Mouse (Mus musculus) thymus, postnatal 14 days (tissue): ENCODE results near the gene Tnfrsf17.
"Not testable (repeated sequence)": the region's sequence is repeated elsewhere in the genome, so short reads cannot be mapped to it uniquely, and the experiment has no call there.

Source experiments
- DNase-seq: peaks from one replicate; pipeline ENCODE4 v3.0.0; 2021

Tnfrsf17 gene

DNA sequence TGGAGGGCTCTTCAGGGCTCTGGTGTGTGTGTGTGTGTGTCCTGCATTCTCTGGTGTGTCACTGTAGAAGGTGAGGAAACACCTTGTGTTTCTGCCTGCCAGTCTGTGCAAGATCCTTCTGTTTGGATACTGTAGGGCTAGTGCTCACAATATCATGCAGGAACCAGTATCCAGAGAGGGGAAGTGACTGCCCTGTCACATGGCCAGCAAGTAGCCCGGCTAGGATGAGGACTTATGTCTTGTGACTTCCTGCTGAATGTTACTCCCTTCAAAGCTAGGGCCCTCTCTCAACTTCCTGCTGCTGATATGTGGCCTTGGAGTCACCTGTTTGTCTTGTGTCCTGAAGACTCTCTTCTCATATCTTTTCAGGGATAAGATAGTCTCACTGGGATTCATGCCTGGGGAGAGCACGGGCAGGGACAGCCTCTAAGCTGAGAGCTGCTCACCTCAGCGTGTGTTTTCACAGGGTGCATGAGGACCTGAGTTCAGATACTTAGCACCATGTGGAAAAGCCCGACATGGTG, 29.7 kb downstream of the Tnfrsf17 start:
- DNase-seq, result no peak

DNA sequence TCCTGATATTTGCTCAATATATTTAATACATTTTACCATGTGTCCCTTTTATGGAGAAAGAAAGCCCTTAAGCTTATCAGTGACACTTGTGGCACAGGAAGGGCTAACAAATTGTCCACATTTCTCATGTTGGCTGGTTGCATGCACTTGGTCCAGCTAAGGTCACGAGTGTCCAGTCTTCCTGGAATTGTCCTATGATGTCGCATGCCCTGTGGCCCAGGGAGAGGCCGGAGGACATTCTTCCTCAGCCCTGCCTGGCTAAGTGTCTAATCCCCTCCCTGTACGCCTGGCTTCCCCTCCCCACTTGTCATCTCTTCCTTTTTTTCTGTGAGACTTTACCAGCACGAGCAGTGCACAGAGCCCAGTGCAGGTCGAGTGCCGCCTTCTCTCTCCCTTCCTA, 38.3 kb downstream of the Tnfrsf17 start:
- DNase-seq, result no peak

- DNase-seq, result no peak
Measured at GRCm38 (mm10) chr16:11359173-11359572, 45.6 kb downstream of the Tnfrsf17 start.

GRCm38 (mm10) chr16:11359919-11360318, 46.3 kb downstream of the Tnfrsf17 start:
- no peak for DNase-seq

DNA sequence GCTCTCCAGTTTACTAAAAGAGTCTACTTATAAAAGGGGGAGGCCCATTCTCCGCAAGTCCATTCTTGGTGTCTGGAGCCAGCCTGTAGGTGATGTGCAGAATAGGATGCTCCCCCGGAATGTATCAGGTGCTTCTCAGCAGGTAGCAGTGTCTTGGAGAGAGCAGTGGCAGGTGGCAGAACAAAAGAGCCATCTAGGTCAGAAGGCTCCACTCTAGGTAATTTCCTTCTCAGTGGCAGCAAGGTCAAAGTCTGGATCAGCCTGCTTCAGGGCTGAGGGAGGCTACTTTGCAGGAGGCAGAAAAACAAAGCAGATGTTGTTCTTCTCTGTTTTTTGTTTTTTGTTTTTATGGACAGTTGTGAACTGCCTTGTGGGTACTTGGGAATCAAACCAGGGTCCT, 47.0 kb downstream of the Tnfrsf17 start:
- DNase-seq, result not testable (repeated sequence)

DNA sequence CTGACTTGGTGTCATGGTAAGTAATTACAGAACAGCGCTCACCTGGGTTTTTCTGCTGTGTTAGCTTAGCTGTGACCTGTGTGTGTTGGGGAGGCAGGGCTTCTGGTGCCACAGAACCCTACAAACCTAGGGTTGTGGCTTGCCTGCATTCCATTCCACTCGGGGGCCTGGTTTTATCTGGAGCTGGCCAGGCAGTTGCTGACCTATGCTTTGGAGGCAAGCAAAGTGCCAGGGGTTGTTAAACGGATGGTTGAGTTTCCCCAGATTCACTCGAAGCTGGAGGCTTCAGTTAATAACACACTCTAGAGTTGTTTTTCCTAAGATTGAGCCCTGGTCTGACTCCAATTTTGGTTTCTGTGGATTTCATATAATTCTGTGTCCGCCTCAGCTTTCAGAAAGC, 52.0 kb downstream of the Tnfrsf17 start:
- no peak for DNase-seq

- no peak for DNase-seq
Measured at GRCm38 (mm10) chr16:11366851-11367250, 53.2 kb downstream of the Tnfrsf17 start.

DNA sequence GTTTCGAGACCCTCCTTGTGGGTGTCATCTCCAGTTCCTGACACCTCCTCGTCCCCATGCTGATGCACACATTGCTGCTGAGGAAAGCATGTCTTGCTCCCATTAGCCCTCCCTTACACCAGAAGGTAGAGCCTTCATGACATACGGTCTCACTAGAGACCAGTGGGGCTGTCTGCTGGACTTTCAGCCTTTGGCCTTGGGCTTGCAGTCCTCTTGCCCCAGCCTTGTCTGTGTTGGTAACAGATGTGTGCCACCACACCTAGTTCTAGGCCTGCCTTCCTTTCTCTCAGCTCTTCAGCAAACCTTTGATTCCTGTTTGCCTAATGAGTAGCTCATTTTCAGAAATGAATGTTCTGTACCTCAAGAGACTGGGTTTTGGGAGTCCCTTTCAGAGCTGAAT, 54.8 kb downstream of the Tnfrsf17 start:
- DNase-seq, result no peak

- no peak for DNase-seq
Measured at GRCm38 (mm10) chr16:11369162-11369561, 55.5 kb downstream of the Tnfrsf17 start.

DNA sequence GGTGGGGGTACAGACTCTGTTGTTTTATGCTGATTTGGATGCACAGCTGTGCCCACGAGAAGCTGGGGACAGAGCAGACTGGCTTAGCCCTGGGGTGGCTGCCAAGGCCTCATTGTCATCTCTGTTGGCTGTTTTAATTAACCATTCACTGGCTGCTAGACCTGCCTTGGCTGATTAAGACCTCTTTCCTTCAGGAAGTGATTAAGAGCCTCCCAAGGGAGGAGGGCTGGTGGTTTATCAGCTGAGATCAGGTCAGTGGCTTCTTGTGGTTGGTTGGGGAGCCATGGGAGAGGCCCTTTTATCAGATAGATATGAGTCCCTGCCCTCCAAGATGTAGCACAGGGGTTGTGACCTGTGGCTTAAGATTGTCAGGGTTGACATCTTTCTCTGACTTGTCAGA, 56.0 kb downstream of the Tnfrsf17 start:
- no peak for DNase-seq
